Mouse (Mus musculus) neutrophil, adult 59 days (primary cell): Measurements from ENCODE around the gene Ndufa7. TPM values are rescaled to one million over a fixed set of nuclear protein-coding genes. Genes with fewer than 3 reads are reported as not detected.

Experiments
- total RNA-seq, 2 experiments: library from RNA; stranded (reverse); gene quantifications; 1 replicate in 1 of 2; 2 replicates in 1 of 2; pipeline ENCODE4 v1.2.4; 2023

Gene Ndufa7
- 100 to 1,000 TPM; 110 to 135 TPM for total RNA-seq

GRCm38 (mm10) chr17:33824084-33824996 is at the start of gene Ndufa7, which contains the start of gene Rps28:
Gene Ndufa7, plus strand, starts transcription at chr17:33824572.
Gene Rps28, minus strand, starts transcription at chr17:33824562.

DNA sequence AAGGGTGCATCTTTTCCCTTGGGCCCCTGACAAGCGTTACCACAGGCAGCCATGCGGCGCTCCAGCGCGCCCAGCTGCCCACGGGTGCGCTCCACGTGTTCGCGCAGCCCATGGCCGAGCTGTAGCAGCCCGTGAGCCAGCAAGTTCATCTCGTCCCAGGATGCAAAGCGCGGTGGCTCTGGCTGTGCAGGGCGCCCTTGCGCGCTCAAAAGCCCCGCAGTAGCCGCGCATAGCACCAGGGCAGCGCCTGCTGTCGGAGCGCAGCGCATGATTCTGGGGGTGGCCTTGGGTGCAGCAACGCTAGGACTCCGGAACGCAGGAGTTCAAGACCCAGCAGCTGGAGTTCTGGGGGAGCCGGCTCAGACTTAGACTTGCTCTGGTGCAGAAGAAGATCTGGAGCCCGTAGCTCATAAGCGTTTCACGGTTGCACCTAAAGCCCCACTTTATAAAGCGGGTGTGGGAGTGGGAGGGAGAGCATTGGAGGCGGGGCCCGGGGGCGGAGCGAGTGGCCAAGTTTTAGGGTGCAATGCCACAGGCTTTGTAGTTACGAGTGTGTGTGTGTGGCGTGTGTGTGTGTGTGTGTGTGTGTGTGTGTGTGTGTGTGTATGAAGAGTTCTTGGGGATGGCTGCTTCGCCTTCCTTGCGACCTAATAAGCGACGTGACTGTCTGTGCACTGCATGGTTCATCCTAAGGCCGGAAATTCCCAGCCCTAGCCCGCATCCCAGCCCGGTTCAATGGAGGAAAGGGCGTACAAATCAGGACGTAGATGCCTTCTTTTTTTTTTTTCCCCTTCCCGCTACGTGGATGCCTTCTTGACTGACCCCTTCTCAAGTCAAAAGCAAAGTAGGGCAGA is 43.0 kb upstream of the Ndufa7 start, which contains the start of gene Angptl4:
TSS of gene Angptl4 (minus strand) at position 707 of the 854 bp plus-strand sequence.

DNA sequence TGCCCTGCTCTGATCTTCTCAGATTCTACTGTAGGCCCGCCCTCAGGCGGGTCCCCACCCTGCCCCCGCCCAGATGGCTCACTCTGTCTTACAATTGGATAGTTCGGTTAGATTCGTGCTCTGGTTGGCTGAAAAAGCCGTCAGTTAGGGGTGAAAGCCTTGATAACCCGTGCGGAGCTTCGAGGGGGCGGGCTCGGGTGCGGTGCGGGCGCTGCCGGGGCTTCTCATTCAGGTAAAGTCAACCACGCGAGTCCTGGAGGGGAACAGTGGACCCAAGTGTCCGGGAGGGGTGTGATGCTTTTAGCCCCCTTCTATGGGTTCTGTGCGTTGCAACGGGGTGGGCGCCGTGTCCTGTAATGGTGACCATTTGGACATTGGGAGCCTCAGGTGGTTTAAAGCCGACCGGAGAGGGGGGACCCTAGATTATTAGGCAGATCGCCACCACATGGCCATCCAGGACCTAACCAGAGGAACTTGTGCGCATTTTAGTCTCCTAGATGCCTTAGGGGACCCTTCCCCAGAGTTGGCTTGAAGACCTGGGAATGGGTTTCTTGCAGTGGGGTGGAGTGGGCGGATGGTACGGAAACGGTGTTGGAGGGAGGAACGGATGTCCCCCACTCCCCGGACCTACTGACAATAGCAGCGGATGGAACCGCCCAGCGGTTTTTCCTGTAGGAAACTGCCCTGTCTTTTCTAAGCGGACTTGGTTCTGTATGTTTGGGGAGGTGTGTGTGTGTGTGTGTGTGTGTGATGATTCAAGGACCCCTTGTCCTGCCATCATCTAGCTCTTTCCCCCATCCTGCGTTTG is 13.8 kb upstream of the Ndufa7 start, which contains the start of gene Kank3:
TSS of gene Kank3 (plus strand) at position 186 of the 808 bp plus-strand sequence.

GRCm38 (mm10) chr17:33842966-33843795 is 18.8 kb downstream of the Ndufa7 start, which contains the start of gene Cd320:
Gene Cd320, plus strand, starts transcription at chr17:33843091.

DNA sequence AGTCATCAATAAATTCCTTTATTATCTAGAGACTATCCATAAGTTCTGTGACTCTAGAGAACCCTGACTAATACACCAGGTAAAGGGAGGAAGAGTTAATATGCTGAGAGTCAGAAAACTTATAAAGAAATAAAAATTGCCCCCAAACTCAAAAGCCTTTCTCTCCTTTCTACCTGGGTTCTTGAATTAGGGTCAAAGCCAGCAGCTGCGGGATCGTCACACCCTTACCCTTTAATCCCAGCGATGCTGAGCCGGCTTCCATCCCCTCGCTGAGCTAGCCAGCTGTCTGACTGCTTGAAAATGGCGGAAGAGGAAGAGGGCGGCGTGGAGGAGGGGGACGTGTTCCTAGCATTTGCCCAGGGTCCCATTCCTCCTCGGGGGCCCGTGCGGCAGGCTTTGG is 49.2 kb downstream of the Ndufa7 start, which contains the start of gene Gm7029:
TSS of gene Gm7029 (plus strand) at position 301 of the 400 bp plus-strand sequence.

Other genes starting within 250 kb of the Ndufa7 start
- gene Zfp414, start 195.5 kb upstream of the Ndufa7 start, total RNA-seq = 10 to 100 TPM; 64.8 to 66.7 TPM
- gene Pram1, start 186.5 kb upstream of the Ndufa7 start, total RNA-seq = 100 to 1,000 TPM; 361 to 386 TPM
- 100 to 1,000 TPM; 181 to 236 TPM for gene Hnrnpm, start 137.7 kb upstream of the Ndufa7 start, total RNA-seq
- gene March2, start 105.9 kb upstream of the Ndufa7 start, total RNA-seq = 10 to 100 TPM; 58.9 to 59.2 TPM
- 100 to 1,000 TPM; 174 to 180 TPM for gene Rab11b, start 64.0 kb upstream of the Ndufa7 start, total RNA-seq
- 1 to 10 TPM; 1.1 to 1.2 TPM for gene Angptl4, start 42.7 kb upstream of the Ndufa7 start, total RNA-seq
- 1 to 10 TPM; 4.7 to 7.4 TPM for gene Kank3, start 14.1 kb upstream of the Ndufa7 start, total RNA-seq
- gene Rps28, start within 50 bp of the Ndufa7 start, total RNA-seq = 1,000 to 10,000 TPM; 1,073 to 1,248 TPM
- 1 to 10 TPM; 1.1 to 1.5 TPM for gene Cd320, start 18.5 kb downstream of the Ndufa7 start, total RNA-seq
- gene Gm7029, start 49.3 kb downstream of the Ndufa7 start, total RNA-seq = not detected
- 10 to 100 TPM; 45.6 to 48.3 TPM for gene Kifc1, start 66.1 kb downstream of the Ndufa7 start, total RNA-seq
- under 1 TPM in 1 of 2 experiments, not detected in 1; 0.66 TPM for gene Platr17, start 80.6 kb downstream of the Ndufa7 start, total RNA-seq
- 10 to 100 TPM; 42.9 to 43.9 TPM for gene Daxx, start 84.8 kb downstream of the Ndufa7 start, total RNA-seq
- 100 to 1,000 TPM; 238 to 240 TPM for gene Tapbp, start 91.3 kb downstream of the Ndufa7 start, total RNA-seq
- gene Zbtb22, start 91.3 kb downstream of the Ndufa7 start, total RNA-seq = 10 to 100 TPM; 32.0 to 36.2 TPM
- 100 to 1,000 TPM; 208 to 226 TPM for gene Rgl2, start 105.0 kb downstream of the Ndufa7 start, total RNA-seq
- 10 to 100 TPM; 56.6 to 57.6 TPM for gene Pfdn6, start 115.8 kb downstream of the Ndufa7 start, total RNA-seq
- gene Wdr46, start 116.1 kb downstream of the Ndufa7 start, total RNA-seq = 10 to 100 TPM; 18.7 to 20.9 TPM
- 10 to 100 TPM; 10.7 to 12.0 TPM for gene B3galt4, start 126.9 kb downstream of the Ndufa7 start, total RNA-seq
- 10 to 100 TPM; 51.7 to 59.1 TPM for gene Vps52, start 131.2 kb downstream of the Ndufa7 start, total RNA-seq
- gene Rps18, start 131.4 kb downstream of the Ndufa7 start, total RNA-seq = 100 to 1,000 TPM; 438 to 472 TPM
- gene H2-K1, start 175.8 kb downstream of the Ndufa7 start, total RNA-seq = 100 to 1,000 TPM; 950 to 982 TPM
- 10 to 100 TPM; 13.7 to 14.8 TPM for gene Ring1, start 200.1 kb downstream of the Ndufa7 start, total RNA-seq
- gene H2-Ke6, start 203.5 kb downstream of the Ndufa7 start, total RNA-seq = 10 to 100 TPM; 69.5 to 70.9 TPM
- gene Slc39a7, start 207.1 kb downstream of the Ndufa7 start, total RNA-seq = 10 to 100 TPM; 60.0 to 81.8 TPM
- 10 to 100 TPM; 57.4 to 59.4 TPM for gene Rxrb, start 207.2 kb downstream of the Ndufa7 start, total RNA-seq
- 1 to 10 TPM; 4.2 to 7.9 TPM for gene Col11a2, start 214.9 kb downstream of the Ndufa7 start, total RNA-seq